In genomic region chr13:23464841-23465366, GRCm38 (mm10) we compare ENCODE assay signal across 8 mouse cellular contexts. TPM values are rescaled to one million over a fixed set of nuclear protein-coding genes. Genes with fewer than 3 reads are reported as not detected.
DNase-seq lines count a peak whose midpoint lies in the region; ATAC-seq lines count a peak whose summit lies in the region.
"Had no signal": no experiment of that assay in that cellular context is flagged by ENCODE, and none has a peak within 500 bp of the region (broad histone marks: within the 10 kb centered on the region; RNA-seq: fewer than 3 reads in every experiment).

No protein-coding gene starts in this region.

- H3K36me3 ChIP-seq in forebrain, embryonic 13.5 days (ENCODE audit: poor library complexity, severe bottlenecking) = no peaks in the 10 kb centered on the region

- peak; percentile 29 to 33 for DNase-seq in B cell, adult 2 months
- peak; percentile 45 for DNase-seq in liver
- DNase-seq in spleen, postnatal 4 days (ENCODE audit: low spot score in 2 of 2) = peak; percentile 15 to 68
- DNase-seq in urinary bladder, adult 18-20 months (ENCODE audit: low spot score in 2 of 2) = no peak
- DNase-seq in adrenal gland, adult 2 months = no peak

- peak overlapping the region; percentile 76 for H3K4me2 ChIP-seq in forebrain, embryonic 13.5 days

- no peaks in the 10 kb centered on the region for H3K9me3 ChIP-seq in forebrain, embryonic 13.5 days (replicated peaks)

- peak; percentile 20 for ATAC-seq in CD4-positive, CD25-positive, alpha-beta regulatory T cell, adult 4 months
- ATAC-seq in forebrain, embryonic 13.5 days = no peak; the same call in 1 of the 2 replicates

- H3K27ac ChIP-seq in forebrain, embryonic 13.5 days = no peak overlapping the region

- WGBS in forebrain, embryonic 13.5 days = 3% methylated on average over 11 of the region's 11 CpGs

- H3K4me3 ChIP-seq in forebrain, embryonic 13.5 days = peak overlapping the region; percentile 58

- H3K27me3 ChIP-seq in forebrain, embryonic 13.5 days = no peaks in the 10 kb centered on the region

- peak overlapping the region; percentile 70 for H3K9ac ChIP-seq in forebrain, embryonic 13.5 days

- H3K4me1 ChIP-seq in forebrain, embryonic 13.5 days = peaks cover 16% of the 10 kb centered on the region

RNA-seq across cellular contexts. Expression of gene Btn1a1, which starts 0.8 kb away (rescaled TPM):
- not detected for polyA plus RNA-seq in CD4-positive, CD25-positive, alpha-beta regulatory T cell, adult 4 months (2017; shearing (Covaris generic))
- polyA plus RNA-seq in forebrain, embryonic 13.5 days (2015; fragmentation: Nextera tagmentation; extraction: Ambion mirVana) = not detected in 2 replicates
- total RNA-seq in adrenal gland, adult 2 months (2021) = not detected
- polyA plus RNA-seq in adrenal gland, adult 2 months (2012; rRNA removed) = not detected in 2 replicates
- total RNA-seq: heart, adult 18-20 months had no signal

RNA-seq across cellular contexts. Expression of gene Btn2a2, which starts 23.8 kb away (rescaled TPM):
- polyA plus RNA-seq in CD4-positive, CD25-positive, alpha-beta regulatory T cell, adult 4 months (2017; shearing (Covaris generic)) = not detected
- polyA plus RNA-seq in forebrain, embryonic 13.5 days (2015; fragmentation: Nextera tagmentation; extraction: Ambion mirVana) = 0.08 and 0.21 TPM in 2 replicates
- not detected for total RNA-seq in adrenal gland, adult 2 months (2021)
- polyA plus RNA-seq in adrenal gland, adult 2 months (2012; rRNA removed) = not detected in 2 replicates
- total RNA-seq: heart, adult 18-20 months had no signal

RNA-seq across cellular contexts. Expression of gene Abt1, which starts 41.2 kb away (rescaled TPM):
- 10 to 100 TPM; 12.4 to 14.5 TPM for polyA plus RNA-seq in CD4-positive, CD25-positive, alpha-beta regulatory T cell, adult 4 months (2017; shearing (Covaris generic))
- 12.4 and 13.4 TPM in 2 replicates for polyA plus RNA-seq in forebrain, embryonic 13.5 days (2015; fragmentation: Nextera tagmentation; extraction: Ambion mirVana)
- 1 to 10 TPM; 7.0 to 8.5 TPM for total RNA-seq in adrenal gland, adult 2 months (2021)
- 1.1 TPM in 2 replicates for polyA plus RNA-seq in adrenal gland, adult 2 months (2012; rRNA removed)

Comparison
In these comparisons a context has a peak if more than half of its experiments do, and no peak if none do; other contexts are left out.
1. DNase-seq: peak in B cell, adult 2 months (2 of 2), liver (single experiment) and spleen, postnatal 4 days (2 of 2); none in urinary bladder, adult 18-20 months (0 of 2) and adrenal gland, adult 2 months (single experiment).